Mouse (Mus musculus): Measurements from ENCODE around the gene Wdr11. TPM values are rescaled to one million over a fixed set of nuclear protein-coding genes. Genes with fewer than 3 reads are reported as not detected.
A peak's percentile ranks its signal among the peaks of the same experiment; 100 is the strongest.

Gene Wdr11
- total and polyA plus RNA-seq, 3 experiments: 13.0 to 20.7 (median 19.9) TPM

GRCm38 (mm10) chr7:129647798-129648197 lies 56.1 kb downstream of the Wdr11 start:
- Histone ChIP-seq H3K36me3 (ENCODE audit: control insufficient read depth, insufficient read depth, low read length) (no peaks in the 10 kb centered on the region), H3K4me1 (ENCODE audit: control insufficient read depth, insufficient read depth, low read length) (no peaks in the 10 kb centered on the region), H3K27ac (no peak overlapping the region), H3K79me2 (replicated peaks; ENCODE audit: control insufficient read depth, insufficient read depth, low read length) (no peaks in the 10 kb centered on the region), H3K27me3 (ENCODE audit: control insufficient read depth, insufficient read depth, low read length) (no peaks in the 10 kb centered on the region), H3K9ac (ENCODE audit: low read depth, low read length) (no peak overlapping the region), H3K4me3 (no peak overlapping the region)
- WGBS: 71% methylated on average over 7 of the region's 7 CpGs
- intact Hi-C loops (cut with DNase I): loop anchor here (2.0 kb wide), 1 partner anchor 829 kb away; no protein-coding TSS in a partner anchor
- TF ChIP-seq CTCF (IDR thresholded peaks at IDR 0.05): no peak
- TF ChIP-seq EP300 (IDR thresholded peaks at IDR 0.05; ENCODE audit: insufficient read depth, low read depth, low read length): no peak
- TF ChIP-seq POLR2A (IDR thresholded peaks at IDR 0.05; ENCODE audit: insufficient read depth, low read depth, low read length): no peak
- DNase-seq: no peak

DNA sequence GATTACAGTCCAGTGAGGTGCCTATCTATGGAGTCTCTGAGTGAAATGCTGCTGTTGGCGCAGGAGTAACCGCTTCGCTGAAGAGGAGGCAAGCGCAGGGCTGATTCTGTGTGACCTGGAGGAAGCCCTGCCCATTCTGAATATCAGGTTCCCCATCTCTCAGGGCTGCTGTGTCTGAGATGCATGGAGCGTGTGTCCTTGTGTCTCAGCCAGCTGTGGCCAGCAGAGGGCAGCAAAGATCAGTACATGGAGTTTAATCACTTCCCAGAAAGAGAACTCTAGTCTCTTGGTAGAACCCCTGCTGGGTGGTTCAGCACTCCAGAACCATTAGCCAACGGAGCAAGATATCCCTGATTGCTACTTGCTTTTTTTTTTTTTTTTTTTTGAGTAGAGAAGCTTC lies 57.3 kb downstream of the Wdr11 start:
- Histone ChIP-seq H3K27ac (no peak overlapping the region), H3K9ac (ENCODE audit: low read depth, low read length) (no peak overlapping the region), H3K27me3 (ENCODE audit: control insufficient read depth, insufficient read depth, low read length) (no peaks in the 10 kb centered on the region), H3K79me2 (replicated peaks; ENCODE audit: control insufficient read depth, insufficient read depth, low read length) (no peaks in the 10 kb centered on the region), H3K4me3 (no peak overlapping the region), H3K4me1 (ENCODE audit: control insufficient read depth, insufficient read depth, low read length) (no peaks in the 10 kb centered on the region), H3K36me3 (ENCODE audit: control insufficient read depth, insufficient read depth, low read length) (no peaks in the 10 kb centered on the region)
- WGBS: 8% methylated on average over 6 of the region's 6 CpGs
- DNase-seq: peak; percentile 67 to 81
- intact Hi-C loops (cut with DNase I): loop anchor here (2.0 kb wide), 1 partner anchor 828 kb away; no protein-coding TSS in a partner anchor
- TF ChIP-seq CTCF (IDR thresholded peaks at IDR 0.05) (peak; percentile 86), POLR2A (IDR thresholded peaks at IDR 0.05; ENCODE audit: insufficient read depth, low read depth, low read length) (no peak), EP300 (IDR thresholded peaks at IDR 0.05; ENCODE audit: insufficient read depth, low read depth, low read length) (peak; percentile 49; the same call in 1 of the 2 replicates)

DNA sequence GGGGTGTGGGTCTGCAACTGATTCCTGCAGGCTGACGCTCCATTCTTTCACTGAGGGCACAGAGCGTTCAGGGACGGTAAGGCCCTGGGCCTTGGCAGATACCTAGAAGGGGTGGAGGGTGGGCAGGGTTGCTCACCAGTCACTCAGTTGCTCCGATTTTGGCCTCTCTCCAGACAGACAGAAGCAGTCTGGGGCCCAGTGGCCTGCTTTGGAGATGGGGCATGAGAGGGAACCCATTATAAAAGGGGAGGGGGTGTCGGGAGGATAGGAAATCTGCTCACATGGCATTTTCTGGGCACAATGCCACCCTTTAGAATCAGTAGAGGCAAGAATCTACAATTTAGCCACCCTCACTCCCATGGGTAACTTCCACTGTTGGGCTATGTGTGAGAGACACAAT lies 59.1 kb downstream of the Wdr11 start:
- Histone ChIP-seq H3K9ac (ENCODE audit: low read depth, low read length) (no peak overlapping the region), H3K27ac (no peak overlapping the region), H3K36me3 (ENCODE audit: control insufficient read depth, insufficient read depth, low read length) (no peaks in the 10 kb centered on the region), H3K4me1 (ENCODE audit: control insufficient read depth, insufficient read depth, low read length) (no peaks in the 10 kb centered on the region), H3K27me3 (ENCODE audit: control insufficient read depth, insufficient read depth, low read length) (no peaks in the 10 kb centered on the region), H3K79me2 (replicated peaks; ENCODE audit: control insufficient read depth, insufficient read depth, low read length) (no peaks in the 10 kb centered on the region), H3K4me3 (no peak overlapping the region)
- DNase-seq: no peak
- 70% methylated on average over 5 of the region's 5 CpGs for WGBS
- intact Hi-C loops (cut with DNase I): no loop called here
- TF ChIP-seq CTCF (IDR thresholded peaks at IDR 0.05) (no peak), POLR2A (IDR thresholded peaks at IDR 0.05; ENCODE audit: insufficient read depth, low read depth, low read length) (no peak), EP300 (IDR thresholded peaks at IDR 0.05; ENCODE audit: insufficient read depth, low read depth, low read length) (no peak)

DNA sequence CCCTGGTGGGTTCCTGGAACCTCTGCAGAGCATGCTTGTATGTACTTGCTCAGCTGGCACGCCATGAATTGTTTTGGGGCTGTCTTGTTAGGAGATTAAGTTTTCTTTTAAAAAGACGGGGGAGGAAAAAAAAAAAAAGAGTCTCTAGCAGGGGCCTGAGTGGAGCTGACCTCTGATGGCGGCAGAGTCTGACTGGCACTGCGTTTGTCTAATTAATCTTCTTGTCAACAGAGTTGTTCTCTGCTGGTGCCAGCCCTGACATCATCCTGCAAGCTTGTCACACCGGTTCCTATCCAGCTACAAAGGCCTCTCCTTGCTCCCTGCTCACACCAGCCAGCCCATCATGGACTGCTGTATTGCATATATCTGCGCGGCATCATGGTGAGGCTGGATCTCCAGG lies 60.1 kb downstream of the Wdr11 start:
- Histone ChIP-seq H3K36me3 (ENCODE audit: control insufficient read depth, insufficient read depth, low read length) (no peaks in the 10 kb centered on the region), H3K27ac (no peak overlapping the region), H3K4me1 (ENCODE audit: control insufficient read depth, insufficient read depth, low read length) (no peaks in the 10 kb centered on the region), H3K27me3 (ENCODE audit: control insufficient read depth, insufficient read depth, low read length) (no peaks in the 10 kb centered on the region), H3K79me2 (replicated peaks; ENCODE audit: control insufficient read depth, insufficient read depth, low read length) (no peaks in the 10 kb centered on the region), H3K9ac (ENCODE audit: low read depth, low read length) (no peak overlapping the region), H3K4me3 (no peak overlapping the region)
- no peak for DNase-seq
- no peak for TF ChIP-seq POLR2A (IDR thresholded peaks at IDR 0.05; ENCODE audit: insufficient read depth, low read depth, low read length)
- TF ChIP-seq CTCF (IDR thresholded peaks at IDR 0.05): no peak
- TF ChIP-seq EP300 (IDR thresholded peaks at IDR 0.05; ENCODE audit: insufficient read depth, low read depth, low read length): no peak
- WGBS: 41% methylated on average over 7 of the region's 7 CpGs
- intact Hi-C loops (cut with DNase I): loop anchor here (2.0 kb wide), 1 partner anchor 729 kb away; no protein-coding TSS in a partner anchor

DNA sequence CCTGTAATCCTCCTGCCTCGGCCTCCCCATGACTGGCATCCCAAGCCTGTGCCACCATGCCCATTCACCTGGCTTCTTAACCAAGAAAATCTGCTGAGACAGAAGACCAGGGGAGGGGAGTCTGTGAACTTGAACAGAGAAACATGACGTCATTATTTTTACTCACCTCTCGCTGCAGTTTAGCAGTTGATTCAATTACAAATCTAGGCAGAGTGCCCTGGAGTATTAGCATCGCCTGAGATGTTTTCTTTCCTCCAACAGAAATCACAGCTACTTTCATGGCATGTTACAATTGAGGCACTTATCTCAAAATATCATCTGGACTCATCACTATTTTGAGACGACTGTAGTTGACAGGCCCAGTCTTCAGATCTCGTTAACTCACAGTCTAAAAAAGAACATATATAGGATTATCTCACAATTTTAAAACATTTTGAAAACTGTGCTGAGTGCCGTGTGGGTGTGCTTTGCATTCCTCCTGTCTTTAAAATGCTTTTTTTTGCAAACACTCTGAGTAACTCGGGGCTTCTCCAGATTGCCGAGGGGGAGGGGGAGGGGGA lies 61.3 kb downstream of the Wdr11 start:
- no peak overlapping the region for H3K27ac ChIP-seq
- no peak overlapping the region for H3K9ac ChIP-seq (ENCODE audit: low read depth, low read length)
- H3K79me2 ChIP-seq (replicated peaks; ENCODE audit: control insufficient read depth, insufficient read depth, low read length): no peaks in the 10 kb centered on the region
- TF ChIP-seq CTCF (IDR thresholded peaks at IDR 0.05) (no peak), EP300 (IDR thresholded peaks at IDR 0.05; ENCODE audit: insufficient read depth, low read depth, low read length) (no peak)
- no peaks in the 10 kb centered on the region for H3K27me3 ChIP-seq (ENCODE audit: control insufficient read depth, insufficient read depth, low read length)
- WGBS: 53% methylated on average over 9 of the region's 9 CpGs
- no peak for DNase-seq
- intact Hi-C loops (cut with DNase I): loop anchor here (1.0 to 2.0 kb wide), 2 partner anchors 620 to 728 kb away; no protein-coding TSS in a partner anchor
- no peaks in the 10 kb centered on the region for H3K4me1 ChIP-seq (ENCODE audit: control insufficient read depth, insufficient read depth, low read length)
- H3K36me3 ChIP-seq (ENCODE audit: control insufficient read depth, insufficient read depth, low read length): no peaks in the 10 kb centered on the region
- no peak overlapping the region for H3K4me3 ChIP-seq

DNA sequence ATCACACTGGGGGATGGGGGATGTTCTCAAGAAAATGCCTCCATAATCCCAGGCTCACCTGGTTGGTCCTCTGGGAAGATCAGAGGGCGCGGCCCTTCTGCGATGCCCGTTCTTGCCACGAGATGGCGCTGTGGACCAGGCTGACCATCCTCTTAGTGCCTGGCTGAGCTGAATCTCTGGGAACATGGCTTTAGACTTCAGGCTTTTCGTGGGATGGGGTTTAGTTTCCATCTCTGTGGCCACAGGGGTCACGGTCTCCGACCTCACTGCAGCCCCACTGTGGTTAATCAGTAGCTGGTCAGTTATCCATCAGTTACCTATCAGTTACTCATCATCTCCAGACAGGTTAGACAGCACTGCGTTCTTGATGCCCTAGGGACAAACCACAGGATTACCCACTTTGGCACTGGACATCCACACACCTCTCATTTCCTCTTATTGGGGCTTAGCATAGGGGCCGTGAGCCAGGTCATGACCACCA lies 62.2 kb downstream of the Wdr11 start:
- Histone ChIP-seq H3K79me2 (replicated peaks; ENCODE audit: control insufficient read depth, insufficient read depth, low read length) (no peaks in the 10 kb centered on the region), H3K36me3 (ENCODE audit: control insufficient read depth, insufficient read depth, low read length) (no peaks in the 10 kb centered on the region), H3K27ac (no peak overlapping the region), H3K4me1 (ENCODE audit: control insufficient read depth, insufficient read depth, low read length) (no peaks in the 10 kb centered on the region), H3K9ac (ENCODE audit: low read depth, low read length) (no peak overlapping the region), H3K4me3 (no peak overlapping the region), H3K27me3 (ENCODE audit: control insufficient read depth, insufficient read depth, low read length) (no peaks in the 10 kb centered on the region)
- whole genome bisulfite sequencing: 15% methylated on average over 11 of the region's 11 CpGs
- intact Hi-C loops (cut with DNase I): loop anchor here (1.0 to 2.0 kb wide), 3 partner anchors 619 to 821 kb away; no protein-coding TSS in a partner anchor
- TF ChIP-seq POLR2A (IDR thresholded peaks at IDR 0.05; ENCODE audit: insufficient read depth, low read depth, low read length) (no peak), EP300 (IDR thresholded peaks at IDR 0.05; ENCODE audit: insufficient read depth, low read depth, low read length) (0 out of 2 replicates have a peak, but pooled peaks have one; percentile 45), CTCF (IDR thresholded peaks at IDR 0.05) (peak; percentile 99)
- DNase-seq: peak; percentile 47 to 83
